Mouse (Mus musculus) MEL (cell line): ENCODE results near the gene Cnih3. TPM values are rescaled to one million over a fixed set of nuclear protein-coding genes. Genes with fewer than 3 reads are reported as not detected.

ENCODE experiments used
- DNase-seq: peaks from one replicate; pipeline ENCODE4 v3.0.0; 2011; ENCODE audit warnings: low read depth, low spot score
- H3K27ac ChIP-seq: 2 replicates; pipeline ENCODE4 v1.5.1; 2012; ENCODE audit warnings: low read depth, mild to moderate bottlenecking, control low read depth, low read length, moderate library complexity; ENCODE audit not compliant: control insufficient read depth
- H3K27me3 ChIP-seq, 2 experiments: fragments of 150-350 bp in 1 of 2; sonication (generic) in 1 of 2; 2 replicates each; pipeline ENCODE4 v1.6.1; 2012; ENCODE audit warnings: low read length in 2 of 2, mild to moderate bottlenecking in 2 of 2, improper control_type of control experiment in 1 of 2, moderate library complexity in 1 of 2; ENCODE audit not compliant: insufficient read depth in 2 of 2, control insufficient read depth in 1 of 2
- H3K36me3 ChIP-seq, 2 experiments: 2 replicates each; pipeline ENCODE4 v1.6.1; 2012 to 2014; ENCODE audit warnings: low read length in 2 of 2, improper control_type of control experiment in 1 of 2, inconsistent platforms in 1 of 2, mild to moderate bottlenecking in 1 of 2; ENCODE audit not compliant: insufficient read depth in 2 of 2, control insufficient read depth in 1 of 2
- H3K4me1 ChIP-seq, 2 experiments: fragments of 150-350 bp in 1 of 2; sonication (generic) in 1 of 2; 2 replicates each; pipeline ENCODE4 v1.6.1; 2012; ENCODE audit warnings: low read length in 2 of 2, improper control_type of control experiment in 1 of 2, mild to moderate bottlenecking in 1 of 2; ENCODE audit not compliant: insufficient read depth in 2 of 2, control insufficient read depth in 1 of 2
- H3K4me3 ChIP-seq, 2 experiments: fragments of 150-350 bp in 1 of 2; sonication (generic) in 1 of 2; 2 replicates each; pipeline ENCODE4 v1.5.1; 2012; ENCODE audit warnings: low read depth in 2 of 2, low read length in 2 of 2, mild to moderate bottlenecking in 2 of 2, moderate library complexity in 2 of 2, control low read depth in 1 of 2, improper control_type of control experiment in 1 of 2; ENCODE audit not compliant: control insufficient read depth in 1 of 2, insufficient read depth in 1 of 2
- H3K79me2 ChIP-seq: 2 replicates; pipeline ENCODE4 v1.6.1; 2012; ENCODE audit warnings: mild to moderate bottlenecking, low read length, moderate library complexity; ENCODE audit not compliant: control insufficient read depth, poor library complexity, insufficient read depth
- H3K9ac ChIP-seq: 2 replicates; pipeline ENCODE4 v1.6.1; 2012; ENCODE audit warnings: low read depth, mild to moderate bottlenecking, control low read depth, low read length, moderate library complexity; ENCODE audit not compliant: control insufficient read depth, poor library complexity, severe bottlenecking
- H3K9me3 ChIP-seq: fragments of 150-350 bp; sonication (generic); replicated peaks from 2 replicates; pipeline ENCODE4 v1.6.1; 2012; ENCODE audit warnings: mild to moderate bottlenecking, low read length, improper control_type of control experiment, moderate library complexity; ENCODE audit not compliant: insufficient read depth
- E2F4 ChIP-seq: IDR thresholded peaks from 2 replicates; pipeline ENCODE4 v1.6.1; 2011; ENCODE audit warnings: low read depth, low read length, improper control_type of control experiment, borderline replicate concordance
- ELF1 ChIP-seq: IDR thresholded peaks from 2 replicates; pipeline ENCODE4 v1.6.1; 2014; ENCODE audit warnings: low read depth, mild to moderate bottlenecking, inconsistent platforms, low read length, improper control_type of control experiment, moderate library complexity
- EP300 ChIP-seq, 2 experiments: IDR thresholded peaks; 2 replicates each; pipeline ENCODE4 v1.6.1; 2011; ENCODE audit warnings: improper control_type of control experiment in 2 of 2, low read length in 2 of 2, low read depth in 1 of 2, mild to moderate bottlenecking in 1 of 2
- ETS1 ChIP-seq: IDR thresholded peaks from 2 replicates; pipeline ENCODE4 v1.6.1; 2012; ENCODE audit warnings: low read depth, mild to moderate bottlenecking, inconsistent platforms, low read length, improper control_type of control experiment, moderate library complexity
- GABPA ChIP-seq: IDR thresholded peaks from 2 replicates; pipeline ENCODE4 v1.6.1; 2012; ENCODE audit warnings: low read depth, mild to moderate bottlenecking, inconsistent platforms, low read length, improper control_type of control experiment, moderate library complexity
- GATA1 ChIP-seq: IDR thresholded peaks from 2 replicates; pipeline ENCODE4 v1.6.1; 2011; ENCODE audit warnings: low read depth, low read length, improper control_type of control experiment
- HCFC1 ChIP-seq: IDR thresholded peaks from 2 replicates; pipeline ENCODE4 v1.6.1; 2012; ENCODE audit warnings: low read depth, mild to moderate bottlenecking, inconsistent platforms, low read length, improper control_type of control experiment, moderate library complexity
- MAX ChIP-seq: IDR thresholded peaks from 2 replicates; pipeline ENCODE4 v1.6.1; 2011; ENCODE audit warnings: low read length, improper control_type of control experiment
- MXI1 ChIP-seq: IDR thresholded peaks from 2 replicates; pipeline ENCODE4 v1.6.1; 2011; ENCODE audit warnings: mild to moderate bottlenecking, low read depth, low read length, improper control_type of control experiment
- MYC ChIP-seq: IDR thresholded peaks from 2 replicates; pipeline ENCODE4 v1.6.1; 2011; ENCODE audit warnings: low read depth, mild to moderate bottlenecking, low read length, improper control_type of control experiment, moderate library complexity
- NELFE ChIP-seq: IDR thresholded peaks from 2 replicates; pipeline ENCODE4 v1.6.1; 2011; ENCODE audit warnings: low read depth, low read length, improper control_type of control experiment
- NRF1 ChIP-seq: IDR thresholded peaks from 2 replicates; pipeline ENCODE4 v1.6.1; 2014; ENCODE audit warnings: low read depth, mild to moderate bottlenecking, inconsistent platforms, low read length, improper control_type of control experiment, moderate library complexity; ENCODE audit not compliant: poor library complexity, insufficient read depth, severe bottlenecking
- POLR2AphosphoS5 ChIP-seq: IDR thresholded peaks from 2 replicates; pipeline ENCODE4 v1.6.1; 2012; ENCODE audit warnings: low read depth, borderline replicate concordance, mild to moderate bottlenecking, inconsistent platforms, low read length, moderate library complexity, mixed read lengths
- RCOR1 ChIP-seq: IDR thresholded peaks from 2 replicates; pipeline ENCODE4 v1.6.1; 2012; ENCODE audit warnings: low read depth, mild to moderate bottlenecking, inconsistent platforms, low read length, improper control_type of control experiment
- SIN3A ChIP-seq: IDR thresholded peaks from 2 replicates; pipeline ENCODE4 v1.6.1; 2012; ENCODE audit warnings: low read length, improper control_type of control experiment, inconsistent platforms
- SMC3 ChIP-seq: IDR thresholded peaks from 2 replicates; pipeline ENCODE4 v1.6.1; 2011; ENCODE audit warnings: low read depth, low read length, improper control_type of control experiment
- TAL1 ChIP-seq: IDR thresholded peaks from 2 replicates; pipeline ENCODE4 v1.6.1; 2012; ENCODE audit warnings: mild to moderate bottlenecking, inconsistent platforms, low read length, moderate library complexity, mixed read lengths
- TBP ChIP-seq: IDR thresholded peaks from 2 replicates; pipeline ENCODE4 v1.8.0; 2011; ENCODE audit warnings: low read depth, low read length, improper control_type of control experiment
- TCF12 ChIP-seq: IDR thresholded peaks from 2 replicates; pipeline ENCODE4 v1.6.1; 2014; ENCODE audit warnings: low read depth, mild to moderate bottlenecking, inconsistent platforms, low read length, improper control_type of control experiment, moderate library complexity
- UBTF ChIP-seq: IDR thresholded peaks from 2 replicates; pipeline ENCODE4 v1.6.1; 2012; ENCODE audit warnings: low read depth, mild to moderate bottlenecking, inconsistent platforms, low read length, improper control_type of control experiment, moderate library complexity, borderline replicate concordance; ENCODE audit not compliant: insufficient read depth
- USF1 ChIP-seq: IDR thresholded peaks from 2 replicates; pipeline ENCODE4 v1.6.1; 2014; ENCODE audit warnings: low read depth, mild to moderate bottlenecking, inconsistent platforms, low read length, improper control_type of control experiment, moderate library complexity
- USF2 ChIP-seq, 2 experiments: IDR thresholded peaks; 2 replicates each; pipeline ENCODE4 v1.6.1; 2011 to 2012; ENCODE audit warnings: improper control_type of control experiment in 2 of 2, low read length in 2 of 2, borderline replicate concordance in 1 of 2, inconsistent platforms in 1 of 2, low read depth in 1 of 2, mild to moderate bottlenecking in 1 of 2; ENCODE audit not compliant: insufficient read depth in 1 of 2
- ZC3H11A ChIP-seq: IDR thresholded peaks from 2 replicates; pipeline ENCODE4 v1.6.1; 2012; ENCODE audit warnings: low read depth, mild to moderate bottlenecking, inconsistent platforms, low read length, improper control_type of control experiment
- ZKSCAN1 ChIP-seq: IDR thresholded peaks from 2 replicates; pipeline ENCODE4 v1.6.1; 2012; ENCODE audit warnings: low read depth, mild to moderate bottlenecking, inconsistent platforms, low read length, improper control_type of control experiment, moderate library complexity
- ZMIZ1 ChIP-seq: IDR thresholded peaks from 2 replicates; pipeline ENCODE4 v1.6.1; 2012; ENCODE audit warnings: low read depth, mild to moderate bottlenecking, inconsistent platforms, low read length, improper control_type of control experiment, moderate library complexity
- ZNF384 ChIP-seq: IDR thresholded peaks from 2 replicates; pipeline ENCODE4 v1.6.1; 2012; ENCODE audit warnings: low read depth, mild to moderate bottlenecking, inconsistent platforms, low read length, improper control_type of control experiment
- polyA plus RNA-seq, 2 experiments: library from polyadenylated mRNA; stranded (reverse) in 1 of 2; unstranded in 1 of 2; fragments of >175 nt in 1 of 2; fragments of >200 nt in 1 of 2; gene quantifications; 2 replicates each; pipeline versions ENCODE4 v1.2.1 to v1.2.4; 2012; ENCODE audit warnings: low replicate concordance in 2 of 2, low read depth in 1 of 2; ENCODE audit not compliant: insufficient read length in 2 of 2, insufficient read depth in 1 of 2, missing spikeins in 1 of 2
- total RNA-seq: library from RNA; depleted of rRNA; stranded (reverse); fragments of 300-350 nt; gene quantifications from 2 replicates; pipeline ENCODE4 v1.2.3, GENCODE M21; 2012

Cnih3 gene
- total and polyA plus RNA-seq, 3 experiments, result not detected

GRCm38 (mm10) chr1:181329110-181329509 lies 23.3 kb upstream of the Cnih3 start:
- no peak for TF ChIP-seq NELFE
- no peak for TF ChIP-seq SMC3
- TF ChIP-seq ZKSCAN1, result no peak
- no peak for TF ChIP-seq UBTF
- TF ChIP-seq ZNF384, result no peak
- TF ChIP-seq USF2 (IDR thresholded peaks at IDR 0.05; ENCODE audit: borderline replicate concordance in 1 of 2, insufficient read depth in 1 of 2, low read depth in 1 of 2, low read length in 2 of 2), result no peak
- TF ChIP-seq ZMIZ1, result no peak
- no peak for TF ChIP-seq RCOR1
- TF ChIP-seq E2F4, result no peak
- TF ChIP-seq NRF1, result no peak
- TF ChIP-seq POLR2AphosphoS5, result no peak
- TF ChIP-seq GABPA, result no peak
- TF ChIP-seq HCFC1, result no peak
- no peak for TF ChIP-seq USF1
- TF ChIP-seq, all 39 proteins: peak for 0
- peaks cover 2 to 23% of the 10 kb centered on the region in 2 experiments; a peak in 3 of 4 replicates for H3K4me1 ChIP-seq
- H3K27me3 ChIP-seq, result no peaks in the 10 kb centered on the region
- no peak for DNase-seq
- H3K9me3 ChIP-seq, result no peaks in the 10 kb centered on the region
- H3K9ac ChIP-seq, result no peak overlapping the region
- peaks cover 0 to 20% of the 10 kb centered on the region in 2 experiments; a peak in 2 of 4 replicates for H3K36me3 ChIP-seq
- no peaks in the 10 kb centered on the region for H3K79me2 ChIP-seq
- no peak overlapping the region for H3K27ac ChIP-seq
- H3K4me3 ChIP-seq, result no peak overlapping the region

- H3K27ac ChIP-seq, result peak overlapping the region; percentile 10
- peaks cover 5 to 28% of the 10 kb centered on the region in 2 experiments; a peak in 3 of 4 replicates for H3K4me1 ChIP-seq
- no peaks in the 10 kb centered on the region for H3K27me3 ChIP-seq
- TF ChIP-seq ETS1 (peak; percentile 94), TBP (0 out of 2 replicates have a peak, but pooled peaks have one; percentile 16), SIN3A (peak; percentile 77), ZC3H11A (no peak), EP300 (IDR thresholded peaks at IDR 0.05; ENCODE audit: low read depth in 1 of 2, low read length in 2 of 2) (peak; percentile 84 to 88), UBTF (no peak), TCF12 (peak; percentile 90), MAX (peak; percentile 60; the same call in 1 of the 2 replicates), GATA1 (peak; percentile 75), ZNF384 (no peak), MYC (peak; percentile 85; the same call in 1 of the 2 replicates), MXI1 (peak; percentile 51; the same call in 1 of the 2 replicates), ELF1 (peak; percentile 74), TAL1 (peak; percentile 78)
- no peaks in the 10 kb centered on the region for H3K9me3 ChIP-seq
- H3K36me3 ChIP-seq, result peaks cover 0 to 22% of the 10 kb centered on the region in 2 experiments; a peak in 2 of 4 replicates
- DNase-seq, result peak; percentile 86
- H3K9ac ChIP-seq, result no peak overlapping the region
- H3K79me2 ChIP-seq, result no peaks in the 10 kb centered on the region
- no peak overlapping the region for H3K4me3 ChIP-seq
These were observed 19.8 kb upstream of the Cnih3 start for GRCm38 (mm10) chr1:181332597-181332996.
